Mouse (Mus musculus) left cerebral cortex, postnatal 36 days (tissue): ENCODE measurements around the gene Lrrc4b. TPM values are rescaled to one million over a fixed set of nuclear protein-coding genes. Genes with fewer than 3 reads are reported as not detected.

Experiments
- DNase-seq, 2 experiments: peaks; one replicate each; pipeline ENCODE4 v3.0.0; 2021 to 2022; ENCODE audit warnings: low spot score in 2 of 2, mixed read lengths in 1 of 2
- intact Hi-C: fragments of 180-260 bp; cut with DNase I; formaldehyde crosslinking; loops from one replicate; pipeline ENCODE4 v1.15.1; 2025
- total RNA-seq, 2 experiments: library from RNA; stranded (reverse); gene quantifications; 2 replicates each; pipeline ENCODE4 v1.2.3; 2021

Lrrc4b gene
- total RNA-seq, 2 experiments from 2014 or later: 282 to 313 TPM

- intact Hi-C loops: no loop called here
- DNase-seq: no peak
Measured at GRCm38 (mm10) chr7:44433371-44433770, 4.6 kb downstream of the Lrrc4b start.

- intact Hi-C loops: no loop called here
- DNase-seq: no peak
Measured at GRCm38 (mm10) chr7:44434089-44434488, 5.3 kb downstream of the Lrrc4b start.

GRCm38 (mm10) chr7:44435796-44436195, 7.0 kb downstream of the Lrrc4b start:
- no peak for DNase-seq
- intact Hi-C loops: no loop called here

GRCm38 (mm10) chr7:44436267-44436666, 7.4 kb downstream of the Lrrc4b start:
- intact Hi-C loops: no loop called here
- DNase-seq: no peak

- no peak for DNase-seq
- intact Hi-C loops: no loop called here
Measured at GRCm38 (mm10) chr7:44437188-44437587, 8.4 kb downstream of the Lrrc4b start.

- intact Hi-C loops: no loop called here
- DNase-seq: no peak
Measured at GRCm38 (mm10) chr7:44437933-44438332, 9.1 kb downstream of the Lrrc4b start.

- intact Hi-C loops: loop anchor here (5.0 kb wide), 2 partner anchors 32 to 57 kb away; partner anchors contain the start of gene Syt3
- DNase-seq: no peak
Measured at GRCm38 (mm10) chr7:44439696-44440095, 10.9 kb downstream of the Lrrc4b start.

GRCm38 (mm10) chr7:44440479-44440878, 11.7 kb downstream of the Lrrc4b start:
- no peak for DNase-seq
- intact Hi-C loops: loop anchor here (5.0 kb wide), 2 partner anchors 33 to 58 kb away; partner anchors contain the start of gene Syt3

GRCm38 (mm10) chr7:44441180-44441579, 12.4 kb downstream of the Lrrc4b start:
- DNase-seq: no peak
- intact Hi-C loops: loop anchor here (5.0 kb wide), 2 partner anchors 34 to 59 kb away; partner anchors contain the start of gene Syt3

- intact Hi-C loops: loop anchor here (1.0 to 5.0 kb wide), 4 partner anchors 11 to 81 kb away; partner anchors contain the start of gene Syt3
- DNase-seq: peak; percentile 75
Measured at GRCm38 (mm10) chr7:44441648-44442109, 12.9 kb downstream of the Lrrc4b start.

- peak; percentile 45 to 57 for DNase-seq
- intact Hi-C loops: loop anchor here (1.0 to 5.0 kb wide), 4 partner anchors 12 to 82 kb away; partner anchors contain the start of gene Syt3
Measured at GRCm38 (mm10) chr7:44442407-44442821, 13.6 kb downstream of the Lrrc4b start.

- peak; percentile 50 to 62 for DNase-seq
- intact Hi-C loops: loop anchor here (2.0 to 5.0 kb wide), 4 partner anchors 17 to 83 kb away; partner anchors contain the start of gene Syt3
Measured at GRCm38 (mm10) chr7:44443268-44444173, 14.7 kb downstream of the Lrrc4b start.

- intact Hi-C loops: loop anchor here (2.0 to 5.0 kb wide), 3 partner anchors 16 to 63 kb away; partner anchors contain the start of gene Syt3
- peak in 1 of 2 experiments; percentile 36 for DNase-seq
Measured at GRCm38 (mm10) chr7:44444886-44445527, 16.2 kb downstream of the Lrrc4b start.

- DNase-seq: no peak
- intact Hi-C loops: loop anchor here (2.0 kb wide), 1 partner anchor 15 kb away; no protein-coding TSS in a partner anchor
Measured at GRCm38 (mm10) chr7:44445528-44445923, 16.7 kb downstream of the Lrrc4b start.

GRCm38 (mm10) chr7:44446070-44446855, 17.4 kb downstream of the Lrrc4b start:
- DNase-seq: no peak
- intact Hi-C loops: no loop called here

- intact Hi-C loops: no loop called here
- no peak for DNase-seq
Measured at GRCm38 (mm10) chr7:44453256-44453655, 24.4 kb downstream of the Lrrc4b start.

- intact Hi-C loops: no loop called here
- peak in 1 of 2 experiments; percentile 2 for DNase-seq
Measured at GRCm38 (mm10) chr7:44456302-44456701, 27.5 kb downstream of the Lrrc4b start.

GRCm38 (mm10) chr7:44460067-44460466, 31.2 kb downstream of the Lrrc4b start:
- DNase-seq: peak in 1 of 2 experiments; percentile 9
- intact Hi-C loops: loop anchor here (2.0 kb wide), 1 partner anchor 15 kb away; no protein-coding TSS in a partner anchor
